Mouse (Mus musculus) forebrain, embryonic 11.5 days (tissue): ENCODE results near the gene Phf19. TPM values are rescaled to one million over a fixed set of nuclear protein-coding genes. Genes with fewer than 3 reads are reported as not detected.

Experiments
- ATAC-seq: fragments of 200-750 bp; cut with Nextera tagmentation; replicated peaks from 2 replicates; pipeline ENCODE4 v1.8.0; 2017; ENCODE audit warnings: moderate TSS enrichment; ENCODE audit not compliant: low FRiP score
- DNase-seq: peaks from one replicate; pipeline ENCODE4 v3.0.0-alpha.2; 2017; ENCODE audit warnings: low spot score
- H3K27ac ChIP-seq: fragments of 300-500 bp; sonication (generic); 2 replicates; pipeline ENCODE4 v1.5.1; 2014; ENCODE audit warnings: low read depth, low read length
- H3K27me3 ChIP-seq: fragments of 300-500 bp; sonication (generic); 2 replicates; pipeline ENCODE4 v1.6.1; 2014; ENCODE audit warnings: mild to moderate bottlenecking, low read length, mixed read lengths; ENCODE audit not compliant: control insufficient read depth, insufficient read depth
- H3K36me3 ChIP-seq: fragments of 300-500 bp; sonication (generic); 2 replicates; pipeline ENCODE4 v1.6.1; 2014; ENCODE audit warnings: mild to moderate bottlenecking, low read length, moderate library complexity, mixed read lengths; ENCODE audit not compliant: control insufficient read depth, insufficient read depth
- H3K4me1 ChIP-seq: fragments of 300-500 bp; sonication (generic); replicated peaks from 2 replicates; pipeline ENCODE4 v1.6.1; 2014; ENCODE audit warnings: low read length, mixed read lengths; ENCODE audit not compliant: control insufficient read depth, insufficient read depth
- H3K4me2 ChIP-seq: fragments of 300-500 bp; sonication (generic); 2 replicates; pipeline ENCODE4 v1.6.1; 2014; ENCODE audit warnings: low read depth, mild to moderate bottlenecking, low read length, moderate library complexity, mixed read lengths; ENCODE audit not compliant: severe bottlenecking
- H3K4me3 ChIP-seq: fragments of 300-500 bp; sonication (generic); 2 replicates; pipeline ENCODE4 v1.5.1; 2014; ENCODE audit warnings: low read depth, low read length
- H3K9ac ChIP-seq: fragments of 300-500 bp; sonication (generic); 2 replicates; pipeline ENCODE4 v1.6.1; 2014; ENCODE audit warnings: low read length
- H3K9me3 ChIP-seq: fragments of 300-500 bp; sonication (generic); 2 replicates; pipeline ENCODE4 v1.6.1; 2016; ENCODE audit warnings: low read length, mixed read lengths; ENCODE audit not compliant: control insufficient read depth
- WGBS: fragments of 180-500 bp; shearing (Covaris S2); extraction: QIAGEN DNeasy Blood & Tissue Kit; methylation state at CpG from one replicate; pipeline ENCODE4 v1.1.7; 2014; 5-methylcytosine and 5-hydroxymethylcytosine counted together
- polyA plus RNA-seq: library from polyadenylated mRNA; unstranded; fragments of >200 nt; fragmentation: Nextera tagmentation; extraction: Ambion mirVana; gene quantifications from 2 replicates; pipeline ENCODE4 v1.2.1, GENCODE M21; 2014

The Phf19 gene
- polyA plus RNA-seq, 1 experiment from 2014 or later = 4.4 TPM

- no peaks in the 10 kb centered on the region for H3K27me3 ChIP-seq
- 84% methylated on average over 11 of the region's 11 CpGs for WGBS
- no peaks in the 10 kb centered on the region for H3K36me3 ChIP-seq
- H3K27ac ChIP-seq = no peak overlapping the region
- DNase-seq (no peak), ATAC-seq (no peak)
- no peaks in the 10 kb centered on the region for H3K4me1 ChIP-seq
- no peak overlapping the region for H3K4me2 ChIP-seq
- H3K9me3 ChIP-seq = no peaks in the 10 kb centered on the region
- no peak overlapping the region for H3K9ac ChIP-seq
- no peak overlapping the region for H3K4me3 ChIP-seq
Measured at GRCm38 (mm10) chr2:34899682-34900081, 14.1 kb downstream of the Phf19 start.

GRCm38 (mm10) chr2:34897820-34898219 lies 16.0 kb downstream of the Phf19 start:
- DNase-seq (no peak), ATAC-seq (no peak)
- Histone ChIP-seq H3K27ac (no peak overlapping the region), H3K9me3 (no peaks in the 10 kb centered on the region), H3K9ac (no peak overlapping the region), H3K4me1 (no peaks in the 10 kb centered on the region), H3K27me3 (no peaks in the 10 kb centered on the region), H3K4me3 (no peak overlapping the region), H3K36me3 (no peaks in the 10 kb centered on the region), H3K4me2 (no peak overlapping the region)
- WGBS = 24% methylated on average over 10 of the region's 10 CpGs

DNA sequence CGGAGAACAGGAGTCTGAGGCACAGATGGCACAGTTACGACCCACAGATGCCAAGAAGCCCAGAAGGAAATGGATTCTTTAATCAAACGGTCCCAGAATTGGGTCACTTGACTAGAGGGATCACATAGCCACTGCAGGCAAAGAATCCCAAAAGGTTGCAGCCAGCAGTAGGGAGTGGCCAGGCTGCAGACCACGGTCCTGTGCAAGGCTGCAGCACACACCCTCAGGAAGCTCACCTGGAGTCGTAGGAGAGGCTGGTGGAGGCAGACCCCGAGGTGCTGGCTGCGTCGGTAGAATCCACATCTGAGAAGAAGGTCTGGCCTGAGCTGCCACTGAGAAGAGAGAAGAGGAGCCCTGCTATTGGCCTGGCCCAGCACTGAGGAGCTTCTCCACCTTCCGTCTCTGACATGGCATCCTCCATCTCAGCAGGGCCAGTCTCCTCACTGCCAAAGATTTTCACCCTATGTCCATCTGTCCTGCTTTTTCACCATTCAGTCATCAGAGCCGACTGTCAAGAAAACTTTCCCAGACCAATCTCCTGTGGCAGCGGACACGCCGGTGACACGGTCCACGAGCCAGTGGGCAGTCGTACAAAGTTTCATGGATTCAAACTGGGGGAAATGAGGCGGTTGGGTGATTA lies 16.9 kb downstream of the Phf19 start:
- Histone ChIP-seq H3K9me3 (no peaks in the 10 kb centered on the region), H3K9ac (no peak overlapping the region), H3K36me3 (no peaks in the 10 kb centered on the region), H3K4me1 (no peaks in the 10 kb centered on the region), H3K27ac (no peak overlapping the region), H3K4me2 (no peak overlapping the region), H3K27me3 (no peaks in the 10 kb centered on the region), H3K4me3 (no peak overlapping the region)
- no peak for ATAC-seq
- no peak for DNase-seq
- 87% methylated on average over 17 of the region's 17 CpGs for WGBS

GRCm38 (mm10) chr2:34895503-34896113 lies 18.2 kb downstream of the Phf19 start:
- Histone ChIP-seq H3K36me3 (no peaks in the 10 kb centered on the region), H3K9me3 (no peaks in the 10 kb centered on the region), H3K4me3 (no peak overlapping the region), H3K4me2 (no peak overlapping the region), H3K9ac (no peak overlapping the region), H3K27ac (no peak overlapping the region), H3K4me1 (no peaks in the 10 kb centered on the region), H3K27me3 (no peaks in the 10 kb centered on the region)
- DNase-seq (no peak), ATAC-seq (no peak)
- WGBS = 80% methylated on average over 19 of the region's 19 CpGs

GRCm38 (mm10) chr2:34893950-34894349 lies 19.9 kb downstream of the Phf19 start:
- no peak overlapping the region for H3K27ac ChIP-seq
- no peaks in the 10 kb centered on the region for H3K4me1 ChIP-seq
- no peaks in the 10 kb centered on the region for H3K27me3 ChIP-seq
- no peaks in the 10 kb centered on the region for H3K9me3 ChIP-seq
- no peak overlapping the region for H3K9ac ChIP-seq
- no peak overlapping the region for H3K4me3 ChIP-seq
- DNase-seq = no peak
- no peaks in the 10 kb centered on the region for H3K36me3 ChIP-seq
- WGBS = 77% methylated on average over 5 of the region's 5 CpGs
- no peak for ATAC-seq
- H3K4me2 ChIP-seq = no peak overlapping the region

DNA sequence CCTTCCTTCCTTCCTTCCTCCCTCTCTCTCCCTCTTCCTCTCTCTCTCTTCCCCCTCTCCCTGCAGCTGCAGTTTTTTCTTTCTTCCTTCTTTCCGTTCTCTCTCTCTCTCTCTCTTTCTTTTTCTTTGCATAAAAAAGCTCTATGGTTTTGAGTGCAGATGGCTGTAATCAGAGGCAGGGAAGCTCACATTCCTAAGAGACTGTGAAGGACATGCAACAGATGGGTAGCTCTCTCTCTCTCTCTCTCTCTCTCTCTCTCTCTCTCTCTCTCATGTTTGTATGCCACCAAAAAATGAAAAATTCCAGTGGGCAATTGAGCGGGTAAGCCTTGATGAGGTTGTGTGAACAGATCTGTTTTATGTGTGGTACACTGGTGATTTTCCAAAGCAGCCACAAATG lies 29.6 kb downstream of the Phf19 start:
- no peak for DNase-seq
- 79% methylated on average over 2 of the region's 2 CpGs for WGBS
- Histone ChIP-seq H3K4me1 (no peaks in the 10 kb centered on the region), H3K4me2 (no peak overlapping the region), H3K27ac (no peak overlapping the region), H3K4me3 (no peak overlapping the region), H3K9me3 (no peaks in the 10 kb centered on the region), H3K36me3 (no peaks in the 10 kb centered on the region), H3K9ac (no peak overlapping the region), H3K27me3 (no peaks in the 10 kb centered on the region)
- ATAC-seq = no peak

- no peak overlapping the region for H3K9ac ChIP-seq
- 72% methylated on average over 5 of the region's 5 CpGs for WGBS
- H3K27ac ChIP-seq = no peak overlapping the region
- H3K4me1 ChIP-seq = no peaks in the 10 kb centered on the region
- no peaks in the 10 kb centered on the region for H3K36me3 ChIP-seq
- H3K4me2 ChIP-seq = no peak overlapping the region
- DNase-seq (no peak), ATAC-seq (no peak)
- H3K9me3 ChIP-seq = no peaks in the 10 kb centered on the region
- H3K4me3 ChIP-seq = no peak overlapping the region
- H3K27me3 ChIP-seq = no peaks in the 10 kb centered on the region
Measured at GRCm38 (mm10) chr2:34883190-34883589, 30.6 kb downstream of the Phf19 start.

GRCm38 (mm10) chr2:34882757-34883156 lies 31.1 kb downstream of the Phf19 start:
- Histone ChIP-seq H3K27me3 (no peaks in the 10 kb centered on the region), H3K27ac (no peak overlapping the region), H3K9me3 (no peaks in the 10 kb centered on the region), H3K9ac (no peak overlapping the region), H3K36me3 (no peaks in the 10 kb centered on the region), H3K4me3 (no peak overlapping the region), H3K4me2 (no peak overlapping the region), H3K4me1 (no peaks in the 10 kb centered on the region)
- no peak for DNase-seq
- 98% methylated on average over 2 of the region's 2 CpGs for WGBS
- no peak for ATAC-seq

GRCm38 (mm10) chr2:34880054-34880453 lies 33.8 kb downstream of the Phf19 start:
- Histone ChIP-seq H3K27ac (no peak overlapping the region), H3K4me3 (no peak overlapping the region), H3K36me3 (no peaks in the 10 kb centered on the region), H3K9me3 (no peaks in the 10 kb centered on the region), H3K4me2 (no peak overlapping the region), H3K27me3 (0 out of 2 replicates have a peak, but pooled peaks cover 2% of the 10 kb centered on the region), H3K4me1 (no peaks in the 10 kb centered on the region), H3K9ac (no peak overlapping the region)
- DNase-seq (no peak), ATAC-seq (no peak)
- 89% methylated on average over 10 of the region's 10 CpGs for WGBS
